Mouse (Mus musculus) cortical plate, adult 2 months (tissue): Measurements from ENCODE around the gene Hist2h3c2. TPM values are rescaled to one million over a fixed set of nuclear protein-coding genes. Genes with fewer than 3 reads are reported as not detected.

Experiments
- H3K27ac ChIP-seq: fragments of 200-500 bp; 2 replicates; pipeline ENCODE4 v1.5.1; 2012; ENCODE audit warnings: low read length, control low read depth, inconsistent platforms; ENCODE audit not compliant: insufficient read depth
- H3K4me1 ChIP-seq: fragments of 200-500 bp; 2 replicates; pipeline ENCODE4 v1.6.1; 2011; ENCODE audit warnings: low read length; ENCODE audit not compliant: control insufficient read depth, insufficient read depth
- H3K4me3 ChIP-seq: fragments of 200-500 bp; 2 replicates; pipeline ENCODE4 v1.5.1; 2011; ENCODE audit warnings: mild to moderate bottlenecking, low read length, control low read depth; ENCODE audit not compliant: insufficient read depth
- CTCF ChIP-seq: fragments of 200-500 bp; IDR thresholded peaks from 2 replicates; pipeline ENCODE4 v1.5.1; 2011; ENCODE audit warnings: mild to moderate bottlenecking, control low read depth, low read length; ENCODE audit not compliant: insufficient read depth; ENCODE audit errors: extremely low read depth
- POLR2A ChIP-seq: fragments of 200-500 bp; IDR thresholded peaks from 2 replicates; pipeline ENCODE4 v1.6.1; 2011; ENCODE audit warnings: mild to moderate bottlenecking, low read length, control low read depth; ENCODE audit not compliant: insufficient read depth; ENCODE audit errors: extremely low read depth
- polyA plus RNA-seq: library from polyadenylated mRNA; depleted of rRNA; stranded (reverse); fragments of >200 nt; gene quantifications from 2 replicates; pipeline ENCODE4 v1.2.3, GENCODE M21; 2012

Gene Hist2h3c2
- polyA plus RNA-seq, 1 experiment: 9.2 TPM

- H3K27ac ChIP-seq: peak within 1 kb of the TSS; percentile 95
- peaks cover 3% of the 10 kb centered on the region; the same call in 1 of the 2 replicates for H3K4me1 ChIP-seq
- TF ChIP-seq POLR2A: peak; percentile 97
- no peak for TF ChIP-seq CTCF
- peak within 1 kb of the TSS; percentile 72 for H3K4me3 ChIP-seq
These were observed 29.3 kb upstream of the Hist2h3c2 start, which contains the start of gene Hist2h3b for GRCm38 (mm10) chr3:96268051-96268775. Gene Hist2h3b, plus strand, starts transcription at chr3:96268654.

GRCm38 (mm10) chr3:96267541-96267940 is 28.6 kb upstream of the Hist2h3c2 start:
- H3K4me1 ChIP-seq: peaks cover 3% of the 10 kb centered on the region; the same call in 1 of the 2 replicates
- TF ChIP-seq POLR2A: no peak
- no peak for TF ChIP-seq CTCF
- no peak overlapping the region for H3K27ac ChIP-seq
- no peak overlapping the region; the same call in 1 of the 2 replicates for H3K4me3 ChIP-seq

GRCm38 (mm10) chr3:96266132-96266710 is 27.3 kb upstream of the Hist2h3c2 start:
- Histone ChIP-seq H3K27ac (no peak overlapping the region), H3K4me3 (no peak overlapping the region), H3K4me1 (peaks cover 3% of the 10 kb centered on the region; the same call in 1 of the 2 replicates)
- TF ChIP-seq POLR2A (no peak), CTCF (no peak)

- no peak overlapping the region for H3K4me3 ChIP-seq
- TF ChIP-seq POLR2A (no peak), CTCF (no peak)
- H3K27ac ChIP-seq: peak overlapping the region; percentile 85
- peaks cover 3% of the 10 kb centered on the region; the same call in 1 of the 2 replicates for H3K4me1 ChIP-seq
These were observed 25.6 kb upstream of the Hist2h3c2 start for GRCm38 (mm10) chr3:96264404-96264949.

GRCm38 (mm10) chr3:96263558-96264403 is 24.9 kb upstream of the Hist2h3c2 start:
- peak overlapping the region; percentile 59 for H3K4me3 ChIP-seq
- no peak for TF ChIP-seq CTCF
- TF ChIP-seq POLR2A: no peak
- peak overlapping the region; percentile 85 for H3K27ac ChIP-seq
- H3K4me1 ChIP-seq: peaks cover 3% of the 10 kb centered on the region; the same call in 1 of the 2 replicates

GRCm38 (mm10) chr3:96262979-96263550 is 24.1 kb upstream of the Hist2h3c2 start, which contains the start of gene Hist2h4:
Gene Hist2h4, minus strand, starts transcription at chr3:96263311.
- H3K27ac ChIP-seq: peak within 1 kb of the TSS; percentile 85
- H3K4me3 ChIP-seq: peak within 1 kb of the TSS; percentile 59
- H3K4me1 ChIP-seq: peaks cover 2% of the 10 kb centered on the region; the same call in 1 of the 2 replicates
- no peak for TF ChIP-seq CTCF
- peak; percentile 100 for TF ChIP-seq POLR2A

GRCm38 (mm10) chr3:96262216-96262875 is 23.4 kb upstream of the Hist2h3c2 start:
- Histone ChIP-seq H3K27ac (peak overlapping the region; percentile 78), H3K4me3 (peak overlapping the region; percentile 59), H3K4me1 (no peaks in the 10 kb centered on the region; the same call in 1 of the 2 replicates)
- TF ChIP-seq CTCF: no peak
- TF ChIP-seq POLR2A: peak; percentile 91

GRCm38 (mm10) chr3:96261623-96262022 is 22.7 kb upstream of the Hist2h3c2 start:
- Histone ChIP-seq H3K4me1 (no peaks in the 10 kb centered on the region; the same call in 1 of the 2 replicates), H3K4me3 (peak overlapping the region; percentile 59)
- TF ChIP-seq POLR2A (no peak), CTCF (no peak)

GRCm38 (mm10) chr3:96260220-96260619 is 21.3 kb upstream of the Hist2h3c2 start:
- TF ChIP-seq CTCF (no peak), POLR2A (no peak)
- Histone ChIP-seq H3K4me1 (no peaks in the 10 kb centered on the region; the same call in 1 of the 2 replicates), H3K27ac (no peak overlapping the region), H3K4me3 (no peak overlapping the region)

More at GRCm38 (mm10) chr3:96261623-96262022, 22.7 kb upstream of the Hist2h3c2 start:
- peak overlapping the region; percentile 7; the same call in 1 of the 2 replicates for H3K27ac ChIP-seq
